Mouse (Mus musculus) lung, postnatal 0 days (tissue): ENCODE data around the gene Agtpbp1.

Source experiments
- CTCF ChIP-seq: IDR thresholded peaks from 2 replicates; pipeline ENCODE4 v1.5.1; 2016; ENCODE audit warnings: antibody characterized with exemption, mild to moderate bottlenecking
- EP300 ChIP-seq: IDR thresholded peaks from 2 replicates; pipeline ENCODE4 v1.6.1; 2016; ENCODE audit warnings: antibody characterized with exemption, mild to moderate bottlenecking, control low read depth

GRCm38 (mm10) chr13:59407182-59407581 is 177.8 kb downstream of the Agtpbp1 start:
- no peak for TF ChIP-seq CTCF
- no peak for TF ChIP-seq EP300
